Mouse (Mus musculus): ENCODE measurements around the gene Zfp986.
A peak's percentile ranks its signal among the peaks of the same experiment; 100 is the strongest.
"Not testable (repeated sequence)": the region's sequence is repeated elsewhere in the genome, so short reads cannot be mapped to it uniquely, and the experiment has no call there.

Gene Zfp986

DNA sequence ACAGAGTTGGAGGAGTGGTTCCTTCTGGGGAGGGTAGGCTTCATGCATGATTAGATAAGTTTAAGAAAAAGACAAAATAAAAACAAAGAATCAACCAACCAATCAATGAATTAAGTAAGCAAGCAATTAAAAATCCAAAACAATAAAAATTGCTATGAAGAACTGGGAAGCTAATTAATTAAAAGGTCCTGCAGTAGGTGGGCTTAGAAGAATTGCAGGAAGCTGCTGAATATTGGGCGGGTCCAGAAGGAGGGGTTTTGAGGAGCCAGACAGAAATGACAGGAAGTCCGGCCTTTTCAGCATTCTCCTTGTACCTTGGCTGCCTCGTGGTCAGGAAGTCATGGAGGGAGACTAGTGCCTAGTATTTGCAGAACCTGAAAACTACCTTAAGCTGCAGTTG, at the start of gene Zfp986:
TSS of gene Zfp986 (plus strand) at position 301 of the 400 bp plus-strand sequence.
- not testable (repeated sequence) for DNase-seq

- DNase-seq, result not testable (repeated sequence)
Measured at GRCm38 (mm10) chr4:145819946-145820345, 48.6 kb upstream of the Zfp986 start.

DNA sequence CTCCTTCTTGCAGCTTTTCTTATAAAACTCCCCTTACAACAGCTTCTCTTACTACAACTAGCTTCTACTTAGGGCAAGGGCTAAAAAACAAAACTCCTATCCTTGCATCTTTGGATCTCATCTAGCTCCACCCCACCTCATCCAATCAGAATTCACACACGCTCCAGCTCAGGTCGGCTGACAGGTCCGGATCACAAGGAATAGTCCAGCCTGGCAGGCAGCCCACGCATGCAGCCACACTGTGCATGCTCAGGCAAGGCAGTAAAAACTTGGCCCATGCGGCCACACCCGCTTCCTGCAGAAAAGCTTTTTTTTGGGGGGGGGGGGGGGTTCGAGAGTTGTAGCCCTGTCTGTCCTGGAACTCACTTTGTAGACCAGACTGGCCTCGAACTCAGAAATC, 43.0 kb upstream of the Zfp986 start:
- DNase-seq, result not testable (repeated sequence)

DNA sequence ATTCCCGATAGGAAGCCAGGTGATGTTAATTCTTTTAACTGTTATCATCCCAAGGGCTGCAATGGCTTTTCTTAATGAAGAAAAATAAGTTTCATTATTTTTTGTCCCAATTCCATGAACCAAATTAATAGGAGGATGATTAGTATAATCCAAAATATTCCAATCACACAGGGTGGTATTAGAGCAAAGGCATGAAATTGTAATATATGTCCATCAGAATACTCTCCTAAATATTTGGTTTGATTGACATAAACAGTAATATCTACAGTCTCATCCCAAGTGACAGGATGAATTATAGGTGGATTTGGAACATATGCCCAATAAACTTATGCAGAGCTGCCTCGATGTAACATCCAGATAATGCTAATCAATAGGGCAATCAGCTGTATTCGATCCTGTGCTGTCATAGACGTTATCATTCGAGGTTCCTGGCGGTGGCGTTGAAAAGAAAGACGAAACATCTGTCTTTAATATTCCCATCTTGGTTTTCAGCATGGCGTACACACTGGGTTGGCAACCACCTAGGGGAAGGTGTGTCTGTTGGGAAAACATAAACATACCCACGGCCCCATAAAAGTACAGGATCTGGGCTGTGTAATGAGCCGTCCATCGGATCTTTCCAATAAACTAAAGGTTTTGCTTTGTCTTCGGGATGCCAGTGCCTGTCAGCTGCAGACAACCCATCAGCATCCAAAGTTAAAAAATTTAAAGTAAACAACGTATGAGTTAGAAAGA, 37.1 kb upstream of the Zfp986 start:
- not testable (repeated sequence) for DNase-seq

DNA sequence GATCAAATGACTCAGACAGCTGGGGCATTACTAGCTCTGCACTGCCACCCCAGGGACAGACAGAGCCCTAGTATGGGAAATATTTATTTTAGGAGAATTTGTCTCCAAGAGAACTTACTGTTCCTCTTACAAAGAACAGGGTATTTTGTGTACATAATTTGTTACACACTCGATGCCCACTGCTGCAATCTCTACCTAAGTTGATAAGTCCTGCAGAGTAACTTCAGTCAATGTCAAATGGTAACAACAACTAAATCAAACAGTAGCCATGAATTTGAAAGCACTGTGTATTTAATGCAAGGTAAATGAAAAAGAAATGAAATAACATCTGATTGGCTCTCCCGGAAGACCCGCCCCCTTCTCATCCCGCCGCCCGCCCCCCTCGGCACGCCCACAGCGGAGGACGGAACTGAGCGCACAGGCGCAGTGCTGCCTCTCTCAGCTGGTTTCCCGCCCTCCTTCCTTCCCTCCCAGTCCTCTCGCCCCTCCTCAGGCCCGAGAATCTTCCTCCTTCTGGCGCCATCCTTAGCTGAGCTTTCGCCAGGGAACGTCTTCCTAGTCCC, 32.2 kb upstream of the Zfp986 start:
- not testable (repeated sequence) for DNase-seq

- peak in 1 of 2 experiments; percentile 50 for DNase-seq
Measured at GRCm38 (mm10) chr4:145836863-145837440, 31.6 kb upstream of the Zfp986 start.

DNA sequence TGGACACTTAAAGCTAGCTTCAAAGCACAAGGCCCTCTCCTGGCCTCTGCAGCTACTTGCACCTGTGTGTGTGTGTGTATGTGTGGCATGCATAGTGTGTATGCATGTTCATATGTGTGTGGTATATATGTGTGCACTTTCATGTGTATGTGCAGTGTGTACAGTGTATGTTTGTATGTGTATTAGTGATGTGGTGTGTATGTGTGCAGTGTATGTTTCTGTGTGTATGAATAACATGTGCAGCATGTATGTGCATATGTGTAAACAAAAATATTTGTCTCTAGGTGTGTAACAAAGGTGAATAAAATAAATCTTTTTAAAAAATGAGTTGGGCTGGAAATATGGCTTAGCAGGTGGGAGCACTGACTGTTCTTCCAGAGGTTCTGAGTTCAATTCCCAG, 21.8 kb upstream of the Zfp986 start:
- DNase-seq, result not testable (repeated sequence)

- DNase-seq, result not testable (repeated sequence)
Measured at GRCm38 (mm10) chr4:145848183-145848890, 20.3 kb upstream of the Zfp986 start.

DNA sequence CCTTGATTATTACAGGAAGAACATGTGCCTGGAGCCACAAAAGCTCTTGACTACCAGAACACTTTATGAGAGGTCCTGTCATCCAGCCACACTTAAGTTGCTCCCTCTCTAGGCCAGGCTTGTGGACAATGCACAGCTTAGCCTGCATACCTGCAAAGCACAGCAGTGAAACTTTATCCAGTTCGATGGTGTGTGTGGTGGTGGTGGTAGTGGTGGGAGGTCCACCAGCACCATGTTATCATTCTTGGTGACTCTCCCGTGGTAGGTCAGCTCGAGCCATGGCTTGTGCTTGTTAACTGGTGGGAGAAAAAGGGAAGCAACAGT, 19.7 kb upstream of the Zfp986 start:
- DNase-seq, result not testable (repeated sequence)

- not testable (repeated sequence) for DNase-seq
Measured at GRCm38 (mm10) chr4:145851421-145851820, 17.2 kb upstream of the Zfp986 start.

DNA sequence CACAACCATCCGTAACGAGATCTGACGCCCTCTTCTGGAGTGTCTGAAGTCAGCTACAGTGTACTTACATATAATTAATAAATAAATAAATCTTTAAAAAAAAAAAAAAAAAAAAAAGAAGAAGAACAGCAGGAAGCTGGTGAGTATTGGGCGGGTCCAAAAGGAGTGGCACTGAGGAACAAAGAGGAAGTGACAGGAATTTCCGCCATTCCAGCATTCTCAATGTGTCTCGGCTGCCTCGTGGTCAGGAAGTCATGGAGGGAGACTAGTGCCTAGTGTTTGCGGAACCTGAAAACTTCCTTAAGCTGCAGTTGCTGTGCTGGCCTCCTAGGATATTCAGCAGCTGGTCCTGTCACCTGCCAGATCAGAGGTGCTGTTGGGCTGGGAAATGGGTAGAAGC, 4.7 kb upstream of the Zfp986 start:
- DNase-seq, result not testable (repeated sequence)

All from lung, postnatal 4 days (tissue).